Mouse (Mus musculus): ENCODE results near the gene Ap3d1. TPM values are rescaled to one million over a fixed set of nuclear protein-coding genes. Genes with fewer than 3 reads are reported as not detected.

Gene Ap3d1
- polyA plus RNA-seq, 1 experiment from 2014 or later = 93.9 TPM

- 86% methylated on average over 7 of the region's 7 CpGs for WGBS
- H3K4me2 ChIP-seq (replicated peaks) = peak overlapping the region; percentile 83
- H3K4me1 ChIP-seq = peaks cover 30% of the 10 kb centered on the region
Observed at GRCm38 (mm10) chr10:80700038-80700504, 42.0 kb downstream of the Ap3d1 start.

GRCm38 (mm10) chr10:80698605-80699004, 43.5 kb downstream of the Ap3d1 start:
- Histone ChIP-seq H3K9ac (no peak overlapping the region), H3K9me3 (no peaks in the 10 kb centered on the region), H3K27me3 (replicated peaks) (no peaks in the 10 kb centered on the region), H3K4me2 (replicated peaks) (no peak overlapping the region), H3K27ac (no peak overlapping the region), H3K4me3 (no peak overlapping the region), H3K36me3 (peaks cover 14% of the 10 kb centered on the region; the same call in 1 of the 2 replicates), H3K4me1 (peaks cover 28% of the 10 kb centered on the region)
- 89% methylated on average over 9 of the region's 9 CpGs for WGBS
- ATAC-seq (ENCODE audit: low FRiP score, low read depth) = no peak

More at GRCm38 (mm10) chr10:80700038-80700504, 42.0 kb downstream of the Ap3d1 start:
- Histone ChIP-seq H3K9ac (no peak overlapping the region), H3K4me3 (no peak overlapping the region), H3K27ac (no peak overlapping the region), H3K36me3 (0 out of 2 replicates have a peak, but pooled peaks cover 3% of the 10 kb centered on the region), H3K9me3 (no peaks in the 10 kb centered on the region), H3K27me3 (replicated peaks) (no peaks in the 10 kb centered on the region)
- ATAC-seq (ENCODE audit: low FRiP score, low read depth) = no peak

DNA sequence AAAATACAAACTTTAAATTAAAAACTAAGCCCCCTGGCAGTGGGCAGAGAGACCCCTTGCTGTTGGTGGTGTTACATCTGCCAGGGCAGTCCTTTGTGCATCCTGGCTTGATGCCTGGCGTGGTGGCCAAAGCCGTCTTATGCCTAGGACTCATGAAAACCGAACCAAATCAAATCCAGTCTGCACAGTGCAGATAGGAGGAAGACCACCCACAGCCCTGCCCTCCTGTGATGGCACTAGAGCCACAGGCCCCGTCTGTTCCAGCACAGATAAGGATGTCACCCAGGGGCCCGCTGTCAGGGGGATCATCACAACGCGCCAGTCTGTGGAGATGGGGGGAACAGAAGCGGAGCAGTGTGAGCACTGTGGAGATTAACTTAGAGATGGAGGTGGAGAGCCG, 44.3 kb downstream of the Ap3d1 start:
- no peaks in the 10 kb centered on the region for H3K27me3 ChIP-seq (replicated peaks)
- no peak overlapping the region for H3K4me2 ChIP-seq (replicated peaks)
- peaks cover 20% of the 10 kb centered on the region for H3K4me1 ChIP-seq
- 87% methylated on average over 9 of the region's 9 CpGs for WGBS
- peaks cover 14% of the 10 kb centered on the region; the same call in 1 of the 2 replicates for H3K36me3 ChIP-seq
- H3K9me3 ChIP-seq = no peaks in the 10 kb centered on the region
- ATAC-seq (ENCODE audit: low FRiP score, low read depth) = no peak
- no peak overlapping the region for H3K9ac ChIP-seq
- H3K4me3 ChIP-seq = no peak overlapping the region
- no peak overlapping the region for H3K27ac ChIP-seq

DNA sequence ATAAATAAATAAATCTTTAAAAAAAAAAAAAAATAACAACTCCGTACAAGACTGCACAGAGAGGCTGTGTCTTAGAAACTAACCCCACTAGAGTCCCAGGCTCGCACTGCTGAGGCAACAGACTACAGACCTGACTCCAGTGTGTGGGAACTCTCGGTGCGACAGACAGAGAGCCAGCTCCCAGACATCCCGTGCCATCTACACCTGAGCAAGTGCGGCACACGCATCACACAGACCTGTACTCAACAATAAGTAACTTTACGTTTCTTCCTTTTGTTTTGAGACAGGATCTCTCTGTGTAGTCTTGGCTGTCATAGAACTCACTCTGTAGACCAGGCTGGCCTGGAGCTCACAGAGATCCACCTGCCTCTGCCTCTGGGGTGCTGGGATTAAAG, 44.7 kb downstream of the Ap3d1 start:
- no peaks in the 10 kb centered on the region for H3K9me3 ChIP-seq
- no peak overlapping the region for H3K4me3 ChIP-seq
- peaks cover 14% of the 10 kb centered on the region; the same call in 1 of the 2 replicates for H3K36me3 ChIP-seq
- no peak overlapping the region for H3K4me2 ChIP-seq (replicated peaks)
- H3K27ac ChIP-seq = no peak overlapping the region
- H3K4me1 ChIP-seq = peaks cover 18% of the 10 kb centered on the region; the same call in 1 of the 2 replicates
- no peak for ATAC-seq (ENCODE audit: low FRiP score, low read depth)
- 89% methylated on average over 8 of the region's 8 CpGs for WGBS
- no peaks in the 10 kb centered on the region for H3K27me3 ChIP-seq (replicated peaks)
- no peak overlapping the region for H3K9ac ChIP-seq

DNA sequence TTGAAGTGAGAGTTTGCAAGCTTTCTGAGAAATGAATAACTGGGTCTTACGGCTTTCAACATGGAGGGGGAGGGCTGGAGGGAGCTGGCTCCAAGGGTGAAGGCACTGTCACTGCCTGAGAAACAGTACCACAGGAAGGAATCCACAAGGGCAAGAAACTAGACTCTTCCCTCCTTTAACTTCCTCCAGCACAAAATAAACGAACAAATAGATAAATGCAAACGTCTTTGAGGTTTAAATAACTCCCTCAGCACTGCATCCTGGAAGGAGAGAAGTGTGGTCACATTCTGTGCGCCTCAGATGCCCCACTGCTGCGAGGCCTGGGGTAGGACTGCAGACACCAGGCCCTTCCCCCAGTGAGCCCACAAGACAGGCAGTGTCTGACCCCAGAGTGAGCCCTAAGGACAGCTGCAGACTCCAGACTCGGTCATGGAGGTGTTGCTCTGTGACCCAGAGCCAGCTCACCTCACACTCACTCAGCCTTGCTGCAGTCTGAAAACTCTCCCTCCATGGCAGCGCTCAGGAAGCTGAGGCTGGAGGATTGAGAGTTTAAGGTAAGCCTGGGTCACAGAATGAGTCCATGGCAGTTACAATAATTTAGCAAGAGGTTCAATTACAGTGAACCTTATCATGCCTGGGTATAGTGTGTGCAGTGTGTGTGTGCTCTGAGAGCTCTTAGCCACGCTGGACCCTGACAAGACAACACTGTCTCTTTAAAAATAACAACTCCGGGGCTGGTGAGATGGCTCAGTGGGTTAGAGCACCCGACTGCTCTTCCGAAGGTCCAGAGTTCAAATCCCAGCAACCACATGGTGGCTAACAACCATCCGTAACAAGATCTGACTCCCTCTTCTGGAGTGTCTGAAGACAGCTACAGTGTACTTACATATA, 45.3 kb downstream of the Ap3d1 start:
- Histone ChIP-seq H3K4me1 (peaks cover 18% of the 10 kb centered on the region; the same call in 1 of the 2 replicates), H3K36me3 (peaks cover 14% of the 10 kb centered on the region; the same call in 1 of the 2 replicates), H3K4me3 (no peak overlapping the region), H3K9ac (no peak overlapping the region), H3K4me2 (replicated peaks) (no peak overlapping the region), H3K27me3 (replicated peaks) (no peaks in the 10 kb centered on the region), H3K27ac (no peak overlapping the region), H3K9me3 (no peaks in the 10 kb centered on the region)
- 77% methylated on average over 12 of the region's 12 CpGs for WGBS
- ATAC-seq (ENCODE audit: low FRiP score, low read depth) = no peak

GRCm38 (mm10) chr10:80695801-80696501, 46.1 kb downstream of the Ap3d1 start:
- no peak overlapping the region for H3K27ac ChIP-seq
- H3K4me3 ChIP-seq = no peak overlapping the region
- peaks cover 11% of the 10 kb centered on the region; the same call in 1 of the 2 replicates for H3K4me1 ChIP-seq
- H3K4me2 ChIP-seq (replicated peaks) = no peak overlapping the region
- WGBS = 72% methylated on average over 10 of the region's 10 CpGs
- peaks cover 17% of the 10 kb centered on the region for H3K36me3 ChIP-seq
- ATAC-seq (ENCODE audit: low FRiP score, low read depth) = no peak
- no peaks in the 10 kb centered on the region for H3K9me3 ChIP-seq
- no peaks in the 10 kb centered on the region for H3K27me3 ChIP-seq (replicated peaks)
- H3K9ac ChIP-seq = no peak overlapping the region

- peaks cover 24% of the 10 kb centered on the region for H3K36me3 ChIP-seq
- H3K9ac ChIP-seq = no peak overlapping the region
- no peaks in the 10 kb centered on the region for H3K27me3 ChIP-seq (replicated peaks)
- H3K27ac ChIP-seq = no peak overlapping the region
- no peaks in the 10 kb centered on the region for H3K9me3 ChIP-seq
- no peak overlapping the region for H3K4me3 ChIP-seq
- 0 out of 2 replicates have a peak, but pooled peaks cover 5% of the 10 kb centered on the region for H3K4me1 ChIP-seq
- no peak for ATAC-seq (ENCODE audit: low FRiP score, low read depth)
- WGBS = 87% methylated on average over 2 of the region's 2 CpGs
- H3K4me2 ChIP-seq (replicated peaks) = no peak overlapping the region
Observed at GRCm38 (mm10) chr10:80695186-80695585, 46.9 kb downstream of the Ap3d1 start.

DNA sequence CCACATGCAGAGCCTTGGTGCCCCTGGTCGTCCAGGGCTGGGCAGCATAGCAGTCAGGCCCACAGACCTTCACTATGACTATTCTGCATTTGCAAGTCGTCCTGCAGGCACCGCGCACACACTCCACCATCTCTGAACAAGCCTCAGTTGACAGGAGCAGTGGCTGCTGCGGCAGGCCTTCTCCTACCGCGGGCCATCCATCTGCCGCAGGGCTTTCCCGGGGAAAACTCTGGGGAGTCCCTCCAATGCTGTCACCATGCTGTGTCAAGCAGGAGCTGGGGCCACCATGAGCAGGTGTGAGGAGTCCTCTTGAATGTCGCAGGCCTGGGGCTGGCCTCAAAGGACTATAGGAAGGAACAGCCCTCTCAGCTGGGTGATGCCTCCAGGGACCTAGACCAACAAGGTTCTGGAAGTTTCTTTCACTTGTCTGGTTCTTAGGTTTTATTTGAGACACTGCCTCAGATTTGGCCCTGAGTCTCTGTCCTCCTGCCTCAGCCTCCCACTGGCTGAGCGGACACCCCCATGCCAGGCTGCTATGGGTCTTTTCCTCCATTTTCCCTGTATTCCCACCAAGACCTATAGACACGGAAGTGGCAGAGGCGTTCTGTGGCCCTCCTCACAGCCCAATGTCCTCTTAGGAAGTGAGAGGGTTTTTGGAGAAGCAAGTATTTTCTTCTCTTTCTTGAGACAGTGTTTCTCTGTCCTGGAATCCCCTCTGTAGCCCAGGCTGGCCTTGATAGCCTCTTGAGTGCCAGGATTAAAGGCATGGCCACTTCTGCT, 47.7 kb downstream of the Ap3d1 start:
- H3K4me2 ChIP-seq (replicated peaks) = no peak overlapping the region
- no peaks in the 10 kb centered on the region for H3K4me1 ChIP-seq
- no peak overlapping the region for H3K27ac ChIP-seq
- H3K9me3 ChIP-seq = no peaks in the 10 kb centered on the region
- H3K36me3 ChIP-seq = peaks cover 33% of the 10 kb centered on the region
- ATAC-seq (ENCODE audit: low FRiP score, low read depth) = no peak
- no peak overlapping the region for H3K9ac ChIP-seq
- 90% methylated on average over 13 of the region's 13 CpGs for WGBS
- H3K27me3 ChIP-seq (replicated peaks) = no peaks in the 10 kb centered on the region
- no peak overlapping the region for H3K4me3 ChIP-seq

DNA sequence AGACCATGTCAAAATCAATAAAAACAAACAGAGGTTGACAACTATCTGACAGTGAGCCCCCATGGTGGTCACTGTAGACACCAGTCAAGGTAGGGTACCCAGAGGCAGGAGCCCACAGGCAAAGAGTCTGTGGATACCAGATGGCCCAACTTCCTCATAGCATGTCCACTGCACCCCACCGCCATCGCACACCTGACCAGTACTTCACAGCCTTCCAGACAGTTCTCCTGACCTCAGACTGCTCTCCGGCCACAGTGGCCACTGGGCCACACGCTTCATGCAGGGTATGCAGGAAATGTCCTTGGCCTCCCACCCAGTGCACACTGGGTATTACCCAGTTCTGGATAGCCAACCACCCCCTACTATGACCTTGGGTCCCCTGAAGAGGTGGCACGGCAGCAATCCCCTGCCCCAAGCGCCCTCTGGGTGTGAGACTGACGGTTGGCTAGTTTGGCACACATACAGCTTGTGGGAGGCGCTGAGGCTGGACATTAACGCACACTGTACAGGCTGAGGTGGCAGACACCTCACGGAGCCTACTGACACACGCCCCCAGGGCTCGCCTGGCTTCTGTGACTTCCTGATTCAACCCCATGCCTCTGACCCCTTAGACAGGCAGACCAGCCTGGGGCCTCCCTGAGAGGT, 48.5 kb downstream of the Ap3d1 start:
- ATAC-seq (ENCODE audit: low FRiP score, low read depth) = no peak
- WGBS = 94% methylated on average over 12 of the region's 12 CpGs
- H3K9me3 ChIP-seq = no peaks in the 10 kb centered on the region
- no peak overlapping the region for H3K27ac ChIP-seq
- H3K4me3 ChIP-seq = no peak overlapping the region
- peaks cover 39% of the 10 kb centered on the region for H3K36me3 ChIP-seq
- no peaks in the 10 kb centered on the region for H3K4me1 ChIP-seq
- no peak overlapping the region for H3K4me2 ChIP-seq (replicated peaks)
- no peaks in the 10 kb centered on the region for H3K27me3 ChIP-seq (replicated peaks)
- H3K9ac ChIP-seq = 0 out of 2 replicates have a peak overlapping the region, but pooled peaks have one; percentile 6

- Histone ChIP-seq H3K27ac (no peak overlapping the region), H3K9ac (no peak overlapping the region), H3K4me1 (no peaks in the 10 kb centered on the region), H3K4me3 (no peak overlapping the region), H3K36me3 (peaks cover 42% of the 10 kb centered on the region), H3K4me2 (replicated peaks) (no peak overlapping the region), H3K9me3 (no peaks in the 10 kb centered on the region), H3K27me3 (replicated peaks) (no peaks in the 10 kb centered on the region)
- WGBS = 85% methylated on average over 14 of the region's 14 CpGs
- ATAC-seq (ENCODE audit: low FRiP score, low read depth) = no peak
Observed at GRCm38 (mm10) chr10:80692249-80693165, 49.6 kb downstream of the Ap3d1 start.
